Mouse (Mus musculus): ENCODE measurements around the gene Kcnab3.

Gene Kcnab3

GRCm38 (mm10) chr11:69331929-69332405 lies 5.9 kb downstream of the Kcnab3 start:
- peak; percentile 68 for DNase-seq (ENCODE audit: low read depth, low spot score)

- DNase-seq (ENCODE audit: low read depth, low spot score): no peak
These were observed 6.7 kb downstream of the Kcnab3 start for GRCm38 (mm10) chr11:69332713-69333253.

GRCm38 (mm10) chr11:69333922-69334321 lies 7.9 kb downstream of the Kcnab3 start:
- no peak for DNase-seq (ENCODE audit: low read depth, low spot score)

- DNase-seq (ENCODE audit: low read depth, low spot score): no peak
These were observed 8.7 kb downstream of the Kcnab3 start for GRCm38 (mm10) chr11:69334796-69335195.

GRCm38 (mm10) chr11:69340161-69341131 lies 14.4 kb downstream of the Kcnab3 start, which contains the start of gene Rnf227:
Rnf227 (plus strand) TSS chr11:69340461.
- DNase-seq (ENCODE audit: low read depth, low spot score): peak; percentile 75

- no peak for DNase-seq (ENCODE audit: low read depth, low spot score)
These were observed 20.4 kb downstream of the Kcnab3 start for GRCm38 (mm10) chr11:69346441-69346840.

GRCm38 (mm10) chr11:69356544-69356943 lies 30.5 kb downstream of the Kcnab3 start:
- no peak for DNase-seq (ENCODE audit: low read depth, low spot score)

GRCm38 (mm10) chr11:69357690-69358089 lies 31.6 kb downstream of the Kcnab3 start:
- DNase-seq (ENCODE audit: low read depth, low spot score): no peak

- no peak for DNase-seq (ENCODE audit: low read depth, low spot score)
These were observed 36.0 kb downstream of the Kcnab3 start for GRCm38 (mm10) chr11:69362021-69362420.

- DNase-seq (ENCODE audit: low read depth, low spot score): no peak
These were observed 36.4 kb downstream of the Kcnab3 start for GRCm38 (mm10) chr11:69362479-69362878.

- no peak for DNase-seq (ENCODE audit: low read depth, low spot score)
These were observed 38.3 kb downstream of the Kcnab3 start for GRCm38 (mm10) chr11:69364376-69364775.

GRCm38 (mm10) chr11:69364910-69365309 lies 38.9 kb downstream of the Kcnab3 start:
- DNase-seq (ENCODE audit: low read depth, low spot score): no peak

- no peak for DNase-seq (ENCODE audit: low read depth, low spot score)
These were observed 39.7 kb downstream of the Kcnab3 start for GRCm38 (mm10) chr11:69365722-69366121.

- DNase-seq (ENCODE audit: low read depth, low spot score): peak; percentile 78
These were observed 40.2 kb downstream of the Kcnab3 start for GRCm38 (mm10) chr11:69366157-69366854.

GRCm38 (mm10) chr11:69366855-69367615 lies 41.0 kb downstream of the Kcnab3 start:
- DNase-seq (ENCODE audit: low read depth, low spot score): peak; percentile 58

GRCm38 (mm10) chr11:69367616-69368355 lies 41.7 kb downstream of the Kcnab3 start:
- no peak for DNase-seq (ENCODE audit: low read depth, low spot score)

GRCm38 (mm10) chr11:69368356-69369214 lies 42.5 kb downstream of the Kcnab3 start:
- no peak for DNase-seq (ENCODE audit: low read depth, low spot score)

GRCm38 (mm10) chr11:69369215-69369989 lies 43.3 kb downstream of the Kcnab3 start, which contains the start of gene Chd3:
Chd3 (minus strand) TSS chr11:69369406.
- DNase-seq (ENCODE audit: low read depth, low spot score): no peak
